Mouse (Mus musculus): ENCODE measurements around the gene Pttg1ip.

Gene Pttg1ip

GRCm38 (mm10) chr10:77634452-77635231 is 53.1 kb downstream of the Pttg1ip start:
- no peak for DNase-seq (ENCODE audit: low read depth in 1 of 2, low spot score in 2 of 2)

GRCm38 (mm10) chr10:77636234-77636922 is 54.9 kb downstream of the Pttg1ip start:
- DNase-seq (ENCODE audit: low read depth in 1 of 2, low spot score in 2 of 2), result no peak

GRCm38 (mm10) chr10:77638956-77639355 is 57.4 kb downstream of the Pttg1ip start:
- no peak for DNase-seq (ENCODE audit: low read depth in 1 of 2, low spot score in 2 of 2)

GRCm38 (mm10) chr10:77643160-77643559 is 61.6 kb downstream of the Pttg1ip start:
- no peak for DNase-seq (ENCODE audit: low read depth in 1 of 2, low spot score in 2 of 2)

- DNase-seq (ENCODE audit: low read depth in 1 of 2, low spot score in 2 of 2), result no peak
Observed at GRCm38 (mm10) chr10:77645571-77645970, 64.1 kb downstream of the Pttg1ip start.

GRCm38 (mm10) chr10:77647461-77647860 is 65.9 kb downstream of the Pttg1ip start:
- DNase-seq (ENCODE audit: low read depth in 1 of 2, low spot score in 2 of 2), result no peak

- no peak for DNase-seq (ENCODE audit: low read depth in 1 of 2, low spot score in 2 of 2)
Observed at GRCm38 (mm10) chr10:77647901-77648300, 66.4 kb downstream of the Pttg1ip start.

Data from monocyte, adult 2 months (primary cell).